Mouse (Mus musculus): ENCODE results near the gene Zglp1.
"Not testable (repeated sequence)": the region's sequence is repeated elsewhere in the genome, so short reads cannot be mapped to it uniquely, and the experiment has no call there.

The Zglp1 gene

GRCm38 (mm10) chr9:21072641-21073040, 5.7 kb upstream of the Zglp1 start:
- no peak for DNase-seq (ENCODE audit: low spot score in 2 of 2)

GRCm38 (mm10) chr9:21062928-21063327, 4.0 kb downstream of the Zglp1 start:
- DNase-seq (ENCODE audit: low spot score in 2 of 2): no peak

- DNase-seq (ENCODE audit: low spot score in 2 of 2): no peak
Observed at GRCm38 (mm10) chr9:21051578-21051977, 15.3 kb downstream of the Zglp1 start.

- DNase-seq (ENCODE audit: low spot score in 2 of 2): no peak
Observed at GRCm38 (mm10) chr9:21045235-21045634, 21.7 kb downstream of the Zglp1 start.

GRCm38 (mm10) chr9:21044785-21045184, 22.1 kb downstream of the Zglp1 start:
- not testable (repeated sequence) for DNase-seq (ENCODE audit: low spot score in 2 of 2)

- no peak for DNase-seq (ENCODE audit: low spot score in 2 of 2)
Observed at GRCm38 (mm10) chr9:21043563-21043962, 23.3 kb downstream of the Zglp1 start.

- DNase-seq (ENCODE audit: low spot score in 2 of 2): no peak
Observed at GRCm38 (mm10) chr9:21041308-21041707, 25.6 kb downstream of the Zglp1 start.

GRCm38 (mm10) chr9:21039779-21040178, 27.1 kb downstream of the Zglp1 start:
- no peak for DNase-seq (ENCODE audit: low spot score in 2 of 2)

GRCm38 (mm10) chr9:21037481-21037891, 29.4 kb downstream of the Zglp1 start:
- DNase-seq (ENCODE audit: low spot score in 2 of 2): peak in 1 of 2 experiments; percentile 25

GRCm38 (mm10) chr9:21036666-21037065, 30.2 kb downstream of the Zglp1 start:
- no peak for DNase-seq (ENCODE audit: low spot score in 2 of 2)

- no peak for DNase-seq (ENCODE audit: low spot score in 2 of 2)
Observed at GRCm38 (mm10) chr9:21036161-21036560, 30.7 kb downstream of the Zglp1 start.

- no peak for DNase-seq (ENCODE audit: low spot score in 2 of 2)
Observed at GRCm38 (mm10) chr9:21035586-21035985, 31.3 kb downstream of the Zglp1 start.

GRCm38 (mm10) chr9:21034481-21035085, 32.3 kb downstream of the Zglp1 start:
- DNase-seq (ENCODE audit: low spot score in 2 of 2): no peak

GRCm38 (mm10) chr9:21033136-21033535, 33.8 kb downstream of the Zglp1 start:
- DNase-seq (ENCODE audit: low spot score in 2 of 2): peak in 1 of 2 experiments; percentile 44

- no peak for DNase-seq (ENCODE audit: low spot score in 2 of 2)
Observed at GRCm38 (mm10) chr9:21032491-21032890, 34.4 kb downstream of the Zglp1 start.

GRCm38 (mm10) chr9:21031896-21032351, 35.0 kb downstream of the Zglp1 start, which contains the start of gene Icam5:
Icam5 (plus strand) TSS chr9:21032073.
- DNase-seq (ENCODE audit: low spot score in 2 of 2): no peak

- peak in 1 of 2 experiments; percentile 43 for DNase-seq (ENCODE audit: low spot score in 2 of 2)
Observed at GRCm38 (mm10) chr9:21031251-21031895, 35.5 kb downstream of the Zglp1 start.

- peak; percentile 62 to 80 for DNase-seq (ENCODE audit: low spot score in 2 of 2)
Observed at GRCm38 (mm10) chr9:21030781-21031250, 36.1 kb downstream of the Zglp1 start.

GRCm38 (mm10) chr9:21030055-21030600, 36.8 kb downstream of the Zglp1 start:
- DNase-seq (ENCODE audit: low spot score in 2 of 2): no peak

- DNase-seq (ENCODE audit: low spot score in 2 of 2): peak; percentile 36 to 71
Observed at GRCm38 (mm10) chr9:21029291-21030054, 37.4 kb downstream of the Zglp1 start, which contains the start of gene Icam4. Icam4 (plus strand) TSS chr9:21029373.

- no peak for DNase-seq (ENCODE audit: low spot score in 2 of 2)
Observed at GRCm38 (mm10) chr9:21028560-21029110, 38.3 kb downstream of the Zglp1 start.
